Mouse (Mus musculus) erythroblast, adult 5-6 weeks (primary cell): Measurements from ENCODE around the gene Bpnt1. TPM values are rescaled to one million over a fixed set of nuclear protein-coding genes. Genes with fewer than 3 reads are reported as not detected.

Source experiments
- ATAC-seq: replicated peaks from 2 replicates; pipeline ENCODE4 v1.8.0; 2016; ENCODE audit warnings: moderate number of reproducible peaks, mild to moderate bottlenecking, moderate TSS enrichment, inconsistent platforms; ENCODE audit not compliant: poor library complexity, low FRiP score, severe bottlenecking
- total RNA-seq, 2 experiments: library from RNA; stranded (forward) in 1 of 2; stranded (reverse) in 1 of 2; fragments of 150-400 nt in 1 of 2; fragments of 200-764, 138-1000 nt in 1 of 2; gene quantifications; 2 replicates each; pipeline versions ENCODE4 v1.2.3 to v1.2.4; 2015 to 2017; ENCODE audit warnings: low replicate concordance in 2 of 2

Gene Bpnt1
- total RNA-seq, 2 experiments from 2014 or later: 1.5 to 2.5 TPM

DNA sequence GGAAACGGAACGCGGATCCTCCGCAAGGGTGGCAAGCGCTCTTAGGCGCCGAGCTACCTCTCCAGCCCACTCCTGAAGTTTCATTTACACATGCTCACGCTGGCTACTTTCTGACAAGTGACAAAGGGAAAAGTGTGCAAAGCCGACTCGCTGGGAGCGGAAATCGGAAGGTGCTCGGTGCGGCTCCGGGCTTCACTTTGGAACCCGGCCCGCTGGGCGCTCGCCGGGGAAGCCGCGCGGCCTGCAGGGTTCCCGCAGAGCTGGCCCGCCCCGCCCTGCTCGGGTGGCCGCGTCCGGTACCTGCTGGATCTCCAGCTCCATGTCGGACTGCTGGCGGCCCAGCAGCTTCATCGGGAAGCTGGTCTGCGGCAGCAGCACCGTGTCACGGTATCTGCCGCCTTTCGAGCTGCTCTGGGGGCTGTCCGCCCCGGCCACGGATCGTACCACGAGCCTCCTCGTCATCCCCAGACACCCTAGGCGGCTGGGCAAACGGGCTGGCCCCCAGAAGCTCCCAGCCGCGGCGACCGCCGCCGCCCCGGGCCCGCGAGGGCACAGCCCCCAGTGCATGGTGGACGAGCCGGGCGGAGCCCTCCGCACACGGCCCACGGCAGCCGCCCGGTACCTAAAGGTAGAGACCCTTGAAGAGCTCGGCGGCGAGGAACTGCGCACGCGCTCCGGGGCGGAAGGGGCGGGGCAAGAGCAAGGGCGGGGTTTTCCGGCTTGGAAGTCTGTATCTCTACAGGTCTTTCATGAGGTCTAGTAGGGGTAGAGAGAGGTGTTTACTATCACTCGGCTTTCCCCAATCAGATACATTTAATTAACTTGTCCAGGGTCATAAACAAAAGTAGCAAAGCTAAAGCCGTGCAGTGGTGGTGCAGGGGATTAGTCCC, 3.0 kb upstream of the Bpnt1 start, which contains the start of gene Iars2:
TSS of gene Iars2 (minus strand) at position 676 of the 890 bp plus-strand sequence.
- peak; percentile 87 for ATAC-seq

DNA sequence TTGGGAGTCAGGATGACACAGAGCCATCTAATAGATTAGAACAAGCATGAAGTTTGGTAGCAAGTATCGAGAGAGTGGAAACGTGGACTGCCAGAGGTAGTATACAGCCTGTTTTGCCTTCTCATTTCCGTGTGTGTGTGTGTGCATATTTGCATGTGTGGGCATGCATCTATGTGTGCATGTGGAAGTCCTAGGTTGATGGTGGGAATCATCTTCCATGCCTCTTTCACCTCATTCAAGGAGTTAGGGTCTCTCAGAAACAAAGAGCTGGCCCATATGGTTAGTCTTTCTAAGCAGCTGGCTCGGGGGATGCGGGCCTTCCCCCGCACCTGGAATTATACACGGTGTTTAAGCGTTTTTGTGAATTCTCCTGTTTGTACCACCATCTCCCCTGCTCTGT, 2.1 kb upstream of the Bpnt1 start:
- no peak for ATAC-seq

DNA sequence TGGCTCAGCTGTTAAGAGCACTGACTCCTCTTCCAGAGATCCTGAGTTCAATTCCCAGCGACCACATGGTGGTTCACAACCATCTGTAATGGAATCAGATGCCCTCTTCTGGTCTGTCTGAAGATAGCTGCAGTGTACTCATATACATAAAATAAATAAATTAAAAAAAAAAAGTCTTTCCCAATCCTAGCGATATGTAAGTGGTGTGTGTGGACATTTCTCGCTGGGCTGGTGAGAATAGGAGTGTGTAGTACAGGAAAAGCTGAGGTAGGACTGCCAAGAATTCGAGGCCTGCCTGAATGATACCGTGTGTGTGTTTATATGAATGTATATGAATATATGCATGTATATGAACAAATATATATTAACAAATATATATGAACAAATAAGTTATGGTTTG, 585 bp upstream of the Bpnt1 start:
- ATAC-seq: no peak

DNA sequence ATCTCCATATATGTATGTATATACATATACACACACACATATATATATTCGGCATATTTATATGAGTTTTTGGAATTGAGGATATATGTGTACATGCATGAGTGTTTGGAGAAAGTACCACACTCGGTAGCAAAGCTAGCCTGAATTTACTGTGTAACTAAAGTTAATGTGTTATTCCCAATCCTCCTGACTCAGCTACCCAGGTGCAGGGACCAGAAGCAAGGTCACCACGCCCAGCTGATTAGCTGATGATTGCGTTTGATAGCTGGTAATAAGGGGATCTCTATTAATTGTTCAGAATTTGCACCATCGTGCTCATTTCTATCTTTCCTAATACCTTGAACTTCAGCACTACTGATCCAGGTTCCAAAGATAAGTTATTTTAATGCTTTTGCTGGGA, 1.7 kb downstream of the Bpnt1 start:
- ATAC-seq: no peak

DNA sequence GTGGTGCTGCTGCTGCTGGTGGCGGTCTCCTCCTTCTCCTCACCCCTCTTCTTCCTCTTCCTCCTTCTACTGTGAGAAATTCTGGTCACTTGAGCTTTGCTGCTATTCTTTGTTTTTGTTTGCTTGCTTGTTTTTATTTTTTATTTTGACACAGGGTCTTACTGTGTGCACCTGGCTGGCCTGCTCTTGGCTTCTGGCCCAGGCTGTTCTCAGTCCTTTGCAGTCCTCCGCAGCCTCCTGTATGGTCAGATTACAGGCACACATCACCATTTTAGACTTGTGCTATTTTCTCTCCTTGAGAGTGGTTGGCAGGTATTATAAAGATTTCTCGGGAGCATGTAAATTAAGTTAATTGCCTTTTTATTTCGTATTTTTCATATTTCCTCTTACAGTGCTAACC, 2.2 kb downstream of the Bpnt1 start:
- ATAC-seq: no peak

DNA sequence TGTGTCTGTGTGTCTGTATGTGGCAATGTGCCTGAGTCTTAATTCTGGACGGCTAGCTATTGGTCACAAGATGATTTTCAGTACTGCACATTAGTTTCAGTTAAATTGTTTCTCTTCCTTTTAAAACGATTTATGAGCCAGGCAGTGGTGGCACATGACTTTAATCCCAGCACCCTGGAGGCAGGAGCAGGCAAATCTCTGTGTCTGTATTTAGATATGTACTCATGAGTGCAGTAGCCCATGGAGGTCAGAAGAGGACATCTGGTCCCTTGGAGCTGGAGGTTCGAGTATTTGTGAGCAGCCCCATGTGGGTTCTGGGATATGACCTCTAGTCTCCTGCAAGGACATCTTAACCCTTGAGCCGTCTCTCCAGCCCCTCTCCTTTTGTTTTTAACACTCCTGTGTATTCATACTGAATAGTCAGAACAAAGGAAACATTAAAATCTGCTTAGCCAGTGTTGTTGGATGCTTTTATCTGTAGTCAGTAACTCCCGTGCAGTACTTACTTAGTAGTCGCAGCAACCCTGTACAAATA, 3.3 kb downstream of the Bpnt1 start:
- no peak for ATAC-seq

DNA sequence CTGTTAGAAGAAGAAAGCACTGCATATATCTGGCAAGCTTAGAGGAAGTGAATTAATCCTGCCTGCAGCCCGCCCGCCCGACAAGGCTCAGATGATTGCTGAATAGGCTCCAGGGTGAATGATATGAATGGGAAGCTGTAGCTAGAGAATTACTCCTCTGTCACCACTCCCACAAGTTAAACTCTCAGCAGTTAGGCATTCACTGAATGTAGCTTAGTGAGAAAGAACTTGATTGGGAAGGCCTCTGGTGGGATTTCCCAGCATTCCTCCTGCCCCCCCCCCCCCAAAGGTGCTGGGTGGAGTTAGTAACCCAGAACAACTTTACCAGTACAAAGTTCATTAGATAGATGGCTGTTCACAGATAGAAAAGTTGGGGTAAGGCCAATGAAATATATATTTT, 4.6 kb downstream of the Bpnt1 start:
- no peak for ATAC-seq

DNA sequence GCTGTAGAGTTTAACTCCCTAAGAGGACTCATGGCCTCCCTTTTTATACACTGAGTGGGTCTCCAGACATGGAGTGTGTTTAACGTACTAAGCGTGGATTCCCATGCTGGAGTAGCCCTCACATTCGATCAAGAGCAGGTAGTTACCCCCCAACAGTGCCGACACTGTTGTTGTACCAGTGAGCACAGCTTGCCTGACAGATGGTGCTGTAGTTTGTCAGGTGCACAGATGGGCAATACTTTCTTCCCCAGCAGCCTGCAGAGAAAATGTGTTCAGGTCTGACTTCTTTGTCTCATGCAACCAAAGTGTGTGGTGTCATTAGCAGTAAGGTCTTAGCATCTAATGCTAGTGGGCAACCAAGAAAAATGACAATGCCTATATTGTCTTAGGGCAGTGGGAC, 10.5 kb downstream of the Bpnt1 start:
- no peak for ATAC-seq

DNA sequence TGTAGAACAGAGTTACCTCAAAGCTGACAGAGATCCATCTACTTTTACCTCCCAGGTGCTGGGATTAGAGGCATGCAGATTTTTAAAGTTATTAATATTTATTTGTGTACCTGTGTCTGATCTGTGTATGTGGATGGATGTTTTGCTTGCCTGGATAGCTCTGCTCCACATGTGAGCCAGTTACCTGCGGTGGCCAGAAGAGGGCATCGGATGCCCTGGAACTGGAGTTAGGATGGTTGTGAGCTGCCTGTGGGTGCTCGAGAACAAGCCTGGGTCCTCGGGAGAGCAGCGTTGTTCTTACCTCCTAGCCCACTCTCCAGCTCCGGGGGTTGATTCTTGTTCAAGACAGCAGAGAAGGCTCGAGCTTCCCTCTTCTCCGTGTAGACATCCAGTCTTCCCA, 11.5 kb downstream of the Bpnt1 start:
- 0 out of 2 replicates have a peak, but pooled peaks have one; percentile 35 for ATAC-seq

DNA sequence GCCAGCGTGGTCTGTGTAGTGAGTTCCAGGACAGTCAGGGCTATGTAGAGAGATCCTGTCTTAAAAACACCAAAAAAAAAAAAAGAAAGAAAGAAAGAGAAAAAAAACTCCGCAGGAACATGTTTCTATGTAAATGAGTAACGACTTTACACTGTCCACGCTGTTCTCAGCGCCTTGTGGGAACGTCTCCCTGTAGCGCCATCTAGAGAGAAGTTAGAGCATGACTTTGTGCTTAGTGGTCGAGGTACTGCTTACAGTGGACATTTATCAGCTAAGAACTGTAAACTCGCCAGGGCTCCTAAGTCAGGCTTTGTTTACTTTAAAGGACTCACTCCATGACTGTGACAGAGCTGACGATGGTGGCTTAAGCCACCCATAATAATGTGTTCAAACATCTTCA, 14.2 kb downstream of the Bpnt1 start:
- no peak for ATAC-seq

DNA sequence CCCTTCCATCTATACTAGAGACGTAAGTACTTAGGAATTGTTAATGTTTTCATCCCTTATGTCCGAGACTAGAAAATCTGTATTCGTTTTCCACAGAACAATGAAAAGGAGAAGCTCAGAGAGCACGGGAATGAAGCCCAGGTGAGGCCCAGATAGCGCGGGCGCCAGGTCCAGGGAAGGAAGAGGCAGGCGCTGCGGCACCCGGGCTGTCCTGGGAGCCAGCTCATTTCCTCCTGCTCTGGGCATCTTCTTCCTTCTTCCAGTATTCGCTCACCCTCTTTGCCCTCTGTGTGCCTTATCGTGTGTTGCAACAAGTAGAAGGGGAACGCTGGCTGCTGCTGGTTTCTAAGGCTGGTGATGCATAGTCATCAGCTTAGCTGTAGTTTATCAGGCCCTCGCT, 17.8 kb downstream of the Bpnt1 start:
- no peak for ATAC-seq

DNA sequence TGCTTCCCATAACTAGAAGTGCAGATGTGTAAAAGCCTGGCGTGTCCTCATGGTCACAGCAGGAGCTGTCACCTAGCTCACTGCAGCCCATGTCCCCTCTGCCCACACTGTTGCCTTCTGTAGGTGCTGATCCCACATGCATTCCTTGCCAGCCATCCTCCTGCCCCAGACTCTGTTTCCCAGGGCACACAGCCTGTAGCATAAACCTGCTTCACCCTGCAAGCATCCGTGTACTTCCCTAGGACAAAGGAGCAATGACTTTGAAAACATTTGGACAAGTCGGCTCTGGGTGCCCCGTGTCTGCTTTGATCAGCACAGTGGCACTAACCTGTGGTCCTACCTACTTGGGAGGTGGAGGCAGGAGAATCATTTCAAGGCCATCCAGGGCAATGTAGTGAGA, 18.7 kb downstream of the Bpnt1 start:
- ATAC-seq: no peak

DNA sequence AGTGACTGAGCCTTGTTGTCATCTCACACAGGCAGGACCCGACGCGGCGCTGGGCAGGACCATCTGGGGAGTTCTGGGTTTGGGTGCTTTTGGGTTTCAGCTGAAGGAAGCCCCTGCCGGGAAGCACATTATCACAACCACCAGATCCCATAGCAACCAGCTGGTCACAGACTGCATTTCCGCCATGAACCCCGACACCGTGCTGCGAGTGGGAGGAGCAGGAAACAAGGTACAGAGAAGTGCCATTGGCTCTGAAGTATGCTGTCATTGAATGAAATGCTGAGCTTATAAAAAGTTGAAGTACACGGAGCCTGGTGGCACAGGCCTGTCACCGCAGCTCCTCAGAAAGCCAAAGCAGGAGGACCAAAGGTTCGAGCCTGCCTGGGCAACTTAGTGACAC, 20.2 kb downstream of the Bpnt1 start:
- ATAC-seq: no peak

DNA sequence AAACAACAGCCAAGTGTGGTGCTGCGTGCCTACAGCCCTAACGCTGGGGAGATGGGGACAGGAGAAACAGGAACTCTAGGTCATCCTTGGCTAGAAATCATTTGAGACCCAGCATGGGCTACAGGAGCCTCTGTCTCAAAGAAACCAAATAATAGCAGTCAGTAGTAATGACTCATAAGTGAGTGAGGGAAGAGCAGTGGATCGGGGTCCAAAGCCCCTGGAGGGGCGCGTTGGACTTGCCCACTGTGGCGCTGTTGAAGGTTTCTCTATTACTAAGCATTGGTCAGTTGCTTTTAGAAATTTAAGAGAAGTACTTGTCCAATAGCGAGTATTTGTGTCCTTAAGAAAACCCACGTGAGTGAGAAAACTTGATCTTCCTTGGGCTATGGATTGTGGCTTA, 21.4 kb downstream of the Bpnt1 start:
- no peak for ATAC-seq

DNA sequence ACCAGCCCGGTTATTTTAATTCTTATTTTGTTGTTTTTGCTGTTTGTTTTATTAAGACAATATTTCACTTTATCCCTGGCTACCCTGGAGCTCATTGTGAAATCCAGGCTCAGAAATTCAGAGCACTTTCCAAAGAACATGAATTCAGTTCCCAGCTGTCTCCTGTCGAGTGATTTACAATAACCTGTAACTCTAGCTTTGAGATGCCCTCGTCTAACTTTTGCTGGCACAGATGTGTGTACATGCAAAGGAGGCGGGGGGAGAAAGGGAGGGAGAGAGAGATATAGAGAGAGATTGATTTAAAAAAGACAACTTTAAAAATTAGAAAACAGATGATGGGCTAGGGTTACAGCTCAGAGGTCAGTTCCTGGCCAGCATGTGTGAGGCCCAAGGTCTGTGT, 22.8 kb downstream of the Bpnt1 start:
- no peak for ATAC-seq

DNA sequence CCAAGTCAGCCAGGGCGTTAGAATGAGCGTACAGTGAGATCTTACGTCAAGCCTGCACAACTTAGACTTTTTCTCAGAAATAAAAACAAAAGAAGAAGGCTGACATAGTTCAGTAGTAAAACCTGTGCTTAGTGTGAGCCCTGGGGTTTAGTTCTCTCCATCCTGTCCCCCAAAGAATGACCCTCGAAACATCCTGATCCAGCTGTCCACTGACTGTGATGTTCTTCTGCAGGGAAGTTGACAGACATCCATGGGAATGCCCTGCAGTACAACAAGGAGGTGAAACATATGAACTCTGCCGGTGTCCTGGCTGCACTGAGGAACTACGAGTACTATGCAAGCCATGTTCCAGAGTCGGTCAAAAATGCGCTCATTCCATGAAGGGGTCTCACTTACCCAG, 24.3 kb downstream of the Bpnt1 start:
- ATAC-seq: no peak

DNA sequence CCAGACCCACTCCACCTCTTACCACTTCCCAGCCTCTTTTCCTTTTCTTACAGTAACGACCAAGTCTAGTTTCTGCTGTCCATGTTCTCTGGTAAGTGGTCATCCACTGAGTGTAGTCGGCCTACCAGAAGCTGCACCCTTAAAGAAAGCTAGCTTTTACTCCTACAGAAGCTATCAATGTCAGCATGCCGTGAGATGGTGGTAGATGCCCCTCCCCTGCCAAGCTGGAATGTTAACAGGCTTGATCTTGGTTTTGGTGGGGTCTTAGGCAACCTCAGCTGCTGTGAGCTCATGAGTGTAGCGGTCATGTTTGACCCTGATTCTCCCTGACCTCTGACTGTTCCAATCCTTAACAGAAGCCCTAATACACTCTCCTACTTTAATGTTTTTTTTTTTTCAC, 26.3 kb downstream of the Bpnt1 start:
- ATAC-seq: no peak

DNA sequence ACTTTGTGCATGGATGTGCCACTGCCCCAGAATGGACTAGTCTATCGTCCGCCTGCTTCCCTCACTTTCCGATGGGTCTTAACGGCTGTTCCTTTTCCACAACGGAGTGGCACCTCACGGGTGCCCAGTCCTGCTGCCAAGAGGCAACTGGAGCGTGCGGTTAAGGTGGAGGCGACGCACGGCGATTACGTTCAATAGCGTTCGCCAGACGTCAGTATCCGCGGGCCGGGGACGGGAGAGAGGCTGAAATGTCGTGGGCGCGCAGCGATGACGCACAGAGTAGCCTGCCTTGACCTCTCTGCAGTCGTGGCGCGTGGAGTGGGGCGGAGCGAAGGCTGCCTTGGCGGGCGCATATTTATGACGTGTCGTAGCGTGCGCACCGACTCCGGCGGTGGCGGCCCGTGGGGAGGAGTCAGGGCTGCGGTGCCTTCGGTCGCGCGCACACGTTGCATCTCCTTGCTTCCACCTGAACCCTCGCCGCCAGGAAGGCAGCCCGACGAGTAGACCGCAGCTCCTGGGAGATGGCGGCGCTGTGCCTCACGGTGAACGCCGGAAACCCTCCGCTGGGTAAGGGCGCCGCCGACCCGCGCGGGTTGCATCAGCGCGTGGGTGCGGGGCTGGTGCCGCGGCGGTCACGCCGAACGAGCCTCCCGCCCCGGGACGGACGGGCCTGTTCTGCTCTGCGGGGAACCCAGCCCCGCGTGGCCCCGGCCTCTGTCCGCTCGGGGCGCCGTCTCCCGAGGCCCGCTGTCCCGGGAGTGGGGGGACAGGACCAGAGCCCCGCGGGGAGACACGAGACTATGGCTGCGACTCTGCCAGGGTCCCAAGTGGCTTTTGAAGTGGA, 30.9 kb downstream of the Bpnt1 start, which contains the start of gene Eprs:
TSS of gene Eprs (plus strand) at position 368 of the 844 bp plus-strand sequence.
- ATAC-seq: peak; percentile 96

DNA sequence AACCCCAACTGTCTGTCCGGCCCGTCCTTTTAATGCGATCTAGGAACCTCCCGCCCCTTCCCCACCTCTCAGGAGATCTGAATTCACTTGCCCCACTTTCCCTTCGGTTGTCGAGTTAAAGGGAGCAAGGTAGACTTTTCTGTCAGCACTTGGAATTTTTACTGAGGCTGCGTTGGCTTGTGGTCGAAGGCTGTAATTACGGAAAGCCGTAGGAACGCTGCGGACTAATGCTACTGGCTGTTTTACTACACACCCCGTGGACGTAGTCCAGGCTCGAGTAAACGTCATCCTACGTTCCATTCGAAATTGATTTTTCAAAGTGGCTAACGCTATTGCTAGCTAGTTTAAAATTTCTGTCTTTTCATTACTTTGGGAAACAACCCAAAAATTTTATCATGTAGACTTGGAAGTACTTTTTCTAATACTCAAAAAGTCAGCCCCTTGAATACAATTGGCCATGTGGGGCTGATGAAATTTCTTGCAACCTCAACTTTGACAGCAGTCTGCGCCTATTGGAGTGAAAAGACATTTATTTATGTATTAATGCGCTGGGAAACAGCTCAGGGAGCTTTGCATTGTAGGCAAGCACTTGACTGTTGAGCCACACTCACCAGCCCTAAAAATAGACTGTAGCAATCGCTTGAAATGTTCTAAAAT, 31.7 kb downstream of the Bpnt1 start:
- peak; percentile 58 for ATAC-seq

DNA sequence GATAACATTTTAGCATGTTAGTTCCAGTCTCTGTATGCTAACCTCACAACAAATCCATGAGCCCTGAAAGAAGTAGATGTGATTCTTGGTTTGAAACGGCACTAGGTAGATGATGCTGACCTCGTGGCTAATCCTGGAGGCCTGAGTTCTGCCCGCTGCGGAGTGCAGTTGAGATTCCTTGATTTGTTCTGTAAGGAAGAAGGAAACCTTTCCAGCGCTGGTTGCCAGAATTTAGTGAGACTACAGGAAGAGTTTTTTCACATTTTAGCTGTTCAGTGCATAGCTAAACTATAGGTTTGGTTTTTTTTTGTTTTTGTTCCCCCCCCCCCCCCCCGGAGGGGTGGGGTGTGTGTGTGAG, 32.2 kb downstream of the Bpnt1 start:
- ATAC-seq: no peak
